Mouse (Mus musculus) testis, adult 2 months (tissue): ENCODE measurements around the gene Ybx2. TPM values are rescaled to one million over a fixed set of nuclear protein-coding genes. Genes with fewer than 3 reads are reported as not detected.

Experiments
- H3K27ac ChIP-seq: fragments of 200-500 bp; 2 replicates; pipeline ENCODE4 v1.5.1; 2012; ENCODE audit warnings: low read depth, low read length; ENCODE audit not compliant: control insufficient read depth, insufficient read depth
- H3K27me3 ChIP-seq: fragments of 200-500 bp; 2 replicates; pipeline ENCODE4 v1.6.1; 2012; ENCODE audit warnings: mild to moderate bottlenecking, low read length, moderate library complexity; ENCODE audit not compliant: control insufficient read depth, insufficient read depth
- H3K36me3 ChIP-seq: fragments of 200-500 bp; 2 replicates; pipeline ENCODE4 v1.6.1; 2012; ENCODE audit warnings: mild to moderate bottlenecking, low read length; ENCODE audit not compliant: control insufficient read depth, insufficient read depth
- H3K4me1 ChIP-seq: fragments of 200-500 bp; 2 replicates; pipeline ENCODE4 v1.6.1; 2012; ENCODE audit warnings: low read length; ENCODE audit not compliant: control insufficient read depth, insufficient read depth
- H3K4me3 ChIP-seq: fragments of 200-500 bp; 2 replicates; pipeline ENCODE4 v1.5.1; 2012; ENCODE audit warnings: low read depth, mild to moderate bottlenecking, low read length, moderate library complexity, mixed read lengths; ENCODE audit not compliant: control insufficient read depth
- CTCF ChIP-seq: fragments of 200-500 bp; IDR thresholded peaks from 2 replicates; pipeline ENCODE4 v1.5.1; 2012; ENCODE audit warnings: low read depth, mild to moderate bottlenecking, inconsistent platforms, low read length, moderate library complexity; ENCODE audit not compliant: control insufficient read depth, insufficient read depth, insufficient replicate concordance
- POLR2A ChIP-seq: fragments of 200-500 bp; IDR thresholded peaks from 2 replicates; pipeline ENCODE4 v1.6.1; 2012; ENCODE audit warnings: low read depth, mild to moderate bottlenecking, inconsistent platforms, low read length, moderate library complexity; ENCODE audit not compliant: control insufficient read depth
- polyA plus RNA-seq: library from polyadenylated mRNA; depleted of rRNA; stranded (reverse); fragments of >200 nt; gene quantifications from 2 replicates; pipeline ENCODE4 v1.2.3, GENCODE M21; 2012; rRNA removed

The Ybx2 gene
- polyA plus RNA-seq = 3,709 and 3,883 TPM in 2 replicates

- Histone ChIP-seq H3K4me3 (peak within 1 kb of the TSS; percentile 91), H3K4me1 (peaks cover 6% of the 10 kb centered on the region), H3K27ac (peak within 1 kb of the TSS; percentile 98), H3K27me3 (no peaks in the 10 kb centered on the region), H3K36me3 (peaks cover 2% of the 10 kb centered on the region; the same call in 1 of the 2 replicates)
- TF ChIP-seq POLR2A (peak; percentile 59; the same call in 1 of the 2 replicates), CTCF (no peak)
These were observed at the start of gene Ybx2 for GRCm38 (mm10) chr11:69935137-69935879. Gene Ybx2 (plus strand): TSS chr11:69935796.

GRCm38 (mm10) chr11:69886907-69887635, 48.5 kb upstream of the Ybx2 start:
- Histone ChIP-seq H3K4me3 (no peak overlapping the region), H3K4me1 (peaks cover 5% of the 10 kb centered on the region), H3K27ac (no peak overlapping the region), H3K27me3 (no peaks in the 10 kb centered on the region), H3K36me3 (no peaks in the 10 kb centered on the region)
- TF ChIP-seq CTCF (no peak; the same call in 1 of the 2 replicates), POLR2A (no peak)

GRCm38 (mm10) chr11:69891482-69891881, 44.1 kb upstream of the Ybx2 start:
- TF ChIP-seq CTCF (no peak), POLR2A (no peak)
- H3K36me3 ChIP-seq = no peaks in the 10 kb centered on the region
- H3K4me1 ChIP-seq = no peaks in the 10 kb centered on the region
- no peak overlapping the region for H3K27ac ChIP-seq
- H3K4me3 ChIP-seq = no peak overlapping the region
- H3K27me3 ChIP-seq = no peaks in the 10 kb centered on the region

GRCm38 (mm10) chr11:69894671-69895070, 40.9 kb upstream of the Ybx2 start:
- Histone ChIP-seq H3K4me3 (no peak overlapping the region), H3K36me3 (no peaks in the 10 kb centered on the region), H3K27ac (no peak overlapping the region), H3K27me3 (no peaks in the 10 kb centered on the region), H3K4me1 (no peaks in the 10 kb centered on the region)
- TF ChIP-seq CTCF = no peak
- TF ChIP-seq POLR2A = no peak

- no peaks in the 10 kb centered on the region for H3K36me3 ChIP-seq
- H3K4me1 ChIP-seq = peaks cover 1% of the 10 kb centered on the region
- H3K4me3 ChIP-seq = no peak within 1 kb of the TSS
- no peak within 1 kb of the TSS for H3K27ac ChIP-seq
- no peak for TF ChIP-seq POLR2A
- no peak for TF ChIP-seq CTCF
- H3K27me3 ChIP-seq = no peaks in the 10 kb centered on the region
These were observed 40.3 kb upstream of the Ybx2 start, which contains the start of gene Acap1 for GRCm38 (mm10) chr11:69895291-69895690. Gene Acap1 (minus strand): TSS chr11:69895539.

- Histone ChIP-seq H3K27me3 (no peaks in the 10 kb centered on the region), H3K4me3 (peak overlapping the region; percentile 82), H3K27ac (no peak overlapping the region), H3K4me1 (peaks cover 6% of the 10 kb centered on the region), H3K36me3 (no peaks in the 10 kb centered on the region; the same call in none of the 2 replicates)
- TF ChIP-seq CTCF = no peak
- no peak for TF ChIP-seq POLR2A
These were observed 35.7 kb upstream of the Ybx2 start for GRCm38 (mm10) chr11:69899870-69900269.
